ENCODE assay signal across 7 mouse cellular contexts in genomic region chr5:92435025-92435584, GRCm38 (mm10). TPM values are rescaled to one million over a fixed set of nuclear protein-coding genes. Genes with fewer than 3 reads are reported as not detected.
A peak's percentile ranks its signal among the peaks of the same experiment; 100 is the strongest.
DNase-seq lines count a peak whose midpoint lies in the region; ATAC-seq lines count a peak whose summit lies in the region.

TSS of gene Nup54 (minus strand) at chr5:92435219.

- peak within 1 kb of the TSS; percentile 90 for H3K27ac ChIP-seq in intestine, embryonic 15.5 days
- H3K27ac ChIP-seq in midbrain, embryonic 10.5 days (replicated peaks) = peak within 1 kb of the TSS; percentile 98

- no peaks in the 10 kb centered on the region for H3K36me3 ChIP-seq in intestine, embryonic 15.5 days
- peaks cover 9% of the 10 kb centered on the region for H3K36me3 ChIP-seq in midbrain, embryonic 10.5 days

- 1% methylated on average over 34 of the region's 34 CpGs for WGBS in intestine, embryonic 15.5 days
- WGBS in midbrain, embryonic 10.5 days = under 1% methylated on average over 34 of the region's 34 CpGs

- H3K9me3 ChIP-seq in intestine, embryonic 15.5 days = no peaks in the 10 kb centered on the region
- no peaks in the 10 kb centered on the region for H3K9me3 ChIP-seq in midbrain, embryonic 10.5 days (replicated peaks)

- H3K4me1 ChIP-seq in intestine, embryonic 15.5 days (replicated peaks) = 0 out of 2 replicates have a peak, but pooled peaks cover 4% of the 10 kb centered on the region
- peaks cover 20% of the 10 kb centered on the region for H3K4me1 ChIP-seq in midbrain, embryonic 10.5 days

- H3K4me3 ChIP-seq in intestine, embryonic 15.5 days (replicated peaks) = peak within 1 kb of the TSS; percentile 92
- H3K4me3 ChIP-seq in midbrain, embryonic 10.5 days = peak within 1 kb of the TSS; percentile 99

- peak within 1 kb of the TSS; percentile 62 for H3K4me2 ChIP-seq in intestine, embryonic 15.5 days (replicated peaks)

- H3K9ac ChIP-seq in intestine, embryonic 15.5 days = peak within 1 kb of the TSS; percentile 91

- ATAC-seq in intestine, embryonic 15.5 days = peak; percentile 99

- no peaks in the 10 kb centered on the region for H3K27me3 ChIP-seq in intestine, embryonic 15.5 days (replicated peaks)
- no peaks in the 10 kb centered on the region for H3K27me3 ChIP-seq in midbrain, embryonic 10.5 days (ENCODE audit: low read depth, poor library complexity, severe bottlenecking)

- peak; percentile 98 for DNase-seq in adrenal gland, adult 2 months
- peak; percentile 95 for DNase-seq in embryo, embryonic 11.5 days (ENCODE audit: low read depth, low spot score)
- peak; percentile 92 to 96 for DNase-seq in gastrocnemius, postnatal 36 days
- peak; percentile 95 to 99 for DNase-seq in left cerebral cortex, postnatal 25 days (ENCODE audit: low spot score in 2 of 2)
- DNase-seq in midbrain, embryonic 10.5 days (ENCODE audit: low spot score) = peak; percentile 96
- peak; percentile 87 for DNase-seq in right cerebral cortex, postnatal 4 days

- intact Hi-C loops in gastrocnemius, postnatal 36 days (cut with DNase I) = no loop called here
- intact Hi-C loops in left cerebral cortex, postnatal 25 days (cut with DNase I) = loop anchor here (1.0 kb wide), 1 partner anchor 70 kb away; no protein-coding TSS in a partner anchor

RNA-seq across cellular contexts. Expression of gene Nup54, which starts in this region (rescaled TPM):
- 10 to 100 TPM; 27.3 to 29.3 TPM for total RNA-seq in adrenal gland, adult 2 months (2021)
- polyA plus RNA-seq in adrenal gland, adult 2 months (2012; rRNA removed) = 4.5 and 7.0 TPM in 2 replicates
- 1 to 10 TPM; 8.1 to 8.2 TPM for total RNA-seq in gastrocnemius, postnatal 36 days (2021)
- 51.1 and 55.5 TPM in 2 replicates for polyA plus RNA-seq in intestine, embryonic 15.5 days (2015; fragmentation: Nextera tagmentation; extraction: Ambion mirVana)
- 10 to 100 TPM; 26.4 to 28.7 TPM for total RNA-seq in left cerebral cortex, postnatal 25 days (2021)
- polyA plus RNA-seq in midbrain, embryonic 10.5 days (2016; fragmentation: Nextera tagmentation; extraction: Ambion mirVana) = 63.4 and 70.0 TPM in 2 replicates

Comparison
In these comparisons a context has a peak if more than half of its experiments do, and no peak if none do; other contexts are left out.
1. Peak in every context shown above with its lines: DNase-seq, ATAC-seq, H3K4me3 ChIP-seq and H3K27ac ChIP-seq.